Mouse (Mus musculus) liver, embryonic 11.5 days (tissue): ENCODE results near the gene Tpi1. TPM values are rescaled to one million over a fixed set of nuclear protein-coding genes. Genes with fewer than 3 reads are reported as not detected.

Source experiments
- ATAC-seq: fragments of 200-750 bp; cut with Nextera tagmentation; replicated peaks from 2 replicates; pipeline ENCODE4 v1.8.0; 2017; ENCODE audit warnings: moderate number of reproducible peaks, mild to moderate bottlenecking, moderate TSS enrichment, moderate library complexity; ENCODE audit not compliant: low FRiP score
- DNase-seq: peaks from one replicate; pipeline ENCODE4 v3.0.0-alpha.2; 2017; ENCODE audit warnings: low spot score
- H3K27ac ChIP-seq: fragments of 300-500 bp; sonication (generic); 2 replicates; pipeline ENCODE4 v1.5.1; 2014; ENCODE audit warnings: mild to moderate bottlenecking, low read depth, low read length, control low read depth
- H3K27me3 ChIP-seq: fragments of 300-500 bp; sonication (generic); replicated peaks from 2 replicates; pipeline ENCODE4 v1.6.1; 2014; ENCODE audit warnings: low read length, mixed read lengths; ENCODE audit not compliant: control insufficient read depth, insufficient read depth
- H3K36me3 ChIP-seq: fragments of 300-500 bp; sonication (generic); 2 replicates; pipeline ENCODE4 v1.6.1; 2014; ENCODE audit warnings: mild to moderate bottlenecking, low read length, moderate library complexity, mixed read lengths; ENCODE audit not compliant: control insufficient read depth, insufficient read depth
- H3K4me1 ChIP-seq: fragments of 300-500 bp; sonication (generic); replicated peaks from 2 replicates; pipeline ENCODE4 v1.6.1; 2014; ENCODE audit warnings: low read length, mixed read lengths; ENCODE audit not compliant: control insufficient read depth, insufficient read depth
- H3K4me2 ChIP-seq: fragments of 300-500 bp; sonication (generic); 2 replicates; pipeline ENCODE4 v1.6.1; 2014; ENCODE audit warnings: mild to moderate bottlenecking, control low read depth, moderate library complexity
- H3K4me3 ChIP-seq: fragments of 300-500 bp; sonication (generic); 2 replicates; pipeline ENCODE4 v1.5.1; 2014; ENCODE audit warnings: low read depth, low read length, control low read depth
- H3K9ac ChIP-seq: fragments of 300-500 bp; sonication (generic); 2 replicates; pipeline ENCODE4 v1.6.1; 2014; ENCODE audit warnings: low read depth, low read length, control low read depth
- H3K9me3 ChIP-seq: fragments of 300-500 bp; sonication (generic); 2 replicates; pipeline ENCODE4 v1.6.1; 2016; ENCODE audit warnings: low read length, inconsistent platforms, mixed read lengths; ENCODE audit not compliant: control insufficient read depth
- WGBS: fragments of 180-500 bp; shearing (Covaris S2); extraction: QIAGEN DNeasy Blood & Tissue Kit; methylation state at CpG from one replicate; pipeline ENCODE4 v1.1.7; 2014; 5-methylcytosine and 5-hydroxymethylcytosine counted together
- polyA plus RNA-seq: library from polyadenylated mRNA; unstranded; fragments of >200 nt; fragmentation: Nextera tagmentation; extraction: Ambion mirVana; gene quantifications from 2 replicates; pipeline ENCODE4 v1.2.1, GENCODE M21; 2014

Gene Tpi1
- polyA plus RNA-seq, 1 experiment from 2014 or later: 1,267 TPM

DNA sequence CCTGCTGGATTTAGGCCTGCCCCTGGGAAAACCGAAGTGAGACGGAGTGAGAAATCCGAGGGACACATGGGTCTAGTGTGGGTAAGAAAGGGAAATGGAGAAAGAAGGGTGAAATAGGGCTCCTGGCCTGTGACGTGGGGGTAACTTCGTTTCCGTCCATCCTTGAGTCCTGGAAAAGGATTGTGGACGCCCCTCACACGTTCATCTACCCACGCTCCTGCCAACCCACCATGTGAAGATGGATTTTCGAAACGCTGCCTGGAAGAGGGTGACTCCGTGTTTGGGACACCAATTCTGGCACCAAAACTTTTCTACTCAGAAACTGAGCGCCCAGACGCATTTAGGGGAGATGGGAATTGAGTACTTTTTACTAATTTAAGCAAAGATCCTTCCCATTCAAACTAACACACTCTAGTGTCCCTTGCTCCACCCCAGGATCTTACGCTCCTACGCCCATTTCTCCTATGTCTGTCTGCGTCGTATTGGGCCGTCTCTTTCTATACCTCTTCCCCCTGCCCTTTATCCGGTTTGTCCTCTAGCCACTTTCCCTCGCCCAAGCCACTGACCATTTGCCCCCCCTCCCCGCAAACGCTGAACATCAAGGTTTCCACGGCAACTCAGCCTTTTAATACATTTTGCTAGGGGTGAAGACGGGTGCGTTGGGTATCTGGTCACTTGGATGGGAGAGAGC, 43.9 kb upstream of the Tpi1 start:
- H3K4me3 ChIP-seq: peak overlapping the region; percentile 57
- H3K9me3 ChIP-seq: no peaks in the 10 kb centered on the region
- DNase-seq (no peak), ATAC-seq (no peak)
- no peak overlapping the region for H3K9ac ChIP-seq
- H3K27me3 ChIP-seq: peaks cover 79% of the 10 kb centered on the region
- H3K36me3 ChIP-seq: no peaks in the 10 kb centered on the region
- H3K27ac ChIP-seq: no peak overlapping the region
- peak overlapping the region; percentile 80 for H3K4me2 ChIP-seq
- 30% methylated on average over 26 of the region's 26 CpGs for WGBS
- no peaks in the 10 kb centered on the region; the same call in 1 of the 2 replicates for H3K4me1 ChIP-seq

DNA sequence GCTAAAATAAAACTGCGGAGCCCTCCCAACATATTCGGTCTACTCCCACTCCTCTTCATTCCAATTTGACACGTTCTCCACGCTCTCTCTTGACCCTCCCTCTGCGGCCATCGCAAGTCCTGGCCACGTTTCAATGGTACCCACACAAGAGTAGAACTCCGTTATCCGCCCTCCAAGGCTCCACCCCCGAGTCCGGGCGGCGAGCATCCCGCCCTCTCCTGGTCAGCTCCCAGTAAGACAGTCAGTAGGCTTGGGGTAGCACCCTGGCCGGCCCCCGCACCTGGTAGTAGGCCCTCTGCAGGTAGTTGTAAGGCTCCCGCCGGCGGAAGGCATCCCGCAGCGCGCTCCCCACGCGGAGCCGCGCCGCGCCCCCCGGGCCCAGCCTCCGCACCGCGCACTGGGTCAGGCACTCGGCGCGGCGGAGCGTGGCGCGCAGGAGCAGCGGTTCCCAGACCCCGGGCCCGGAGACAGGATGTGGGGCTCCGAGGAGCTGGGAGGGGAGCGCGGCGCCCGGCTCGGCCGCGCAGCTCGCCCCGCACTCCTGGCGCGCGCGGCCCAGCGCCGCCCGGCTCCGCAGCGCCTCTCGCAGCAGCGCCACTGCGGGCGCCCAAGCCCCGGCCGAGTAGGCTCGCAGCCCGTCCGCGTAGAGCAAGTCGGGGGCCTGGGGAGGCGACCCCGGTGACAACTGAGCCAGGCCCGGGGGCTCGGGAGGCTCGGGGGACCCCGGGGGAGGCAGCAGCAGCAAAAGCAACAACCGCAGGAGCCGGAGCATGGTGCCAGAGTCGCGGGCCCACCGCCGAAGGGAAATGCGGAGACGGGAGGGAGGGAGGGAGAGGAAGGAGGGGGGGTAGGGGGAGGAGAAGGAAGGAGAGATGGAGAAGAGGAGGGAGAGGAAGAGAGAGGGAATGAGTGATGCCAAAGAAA, 43.1 kb upstream of the Tpi1 start, which contains the start of gene P3h3:
P3h3 (minus strand) TSS at position 837 of the 924 bp plus-strand sequence.
- Histone ChIP-seq H3K27me3 (peaks cover 71% of the 10 kb centered on the region), H3K4me2 (peak within 1 kb of the TSS; percentile 80), H3K9me3 (no peaks in the 10 kb centered on the region), H3K27ac (peak within 1 kb of the TSS; percentile 78), H3K36me3 (no peaks in the 10 kb centered on the region), H3K9ac (peak within 1 kb of the TSS; percentile 63), H3K4me1 (no peaks in the 10 kb centered on the region; the same call in 1 of the 2 replicates), H3K4me3 (peak within 1 kb of the TSS; percentile 57)
- ATAC-seq: peak; percentile 69
- peak; percentile 82 for DNase-seq
- under 1% methylated on average over 78 of the region's 86 CpGs for WGBS

DNA sequence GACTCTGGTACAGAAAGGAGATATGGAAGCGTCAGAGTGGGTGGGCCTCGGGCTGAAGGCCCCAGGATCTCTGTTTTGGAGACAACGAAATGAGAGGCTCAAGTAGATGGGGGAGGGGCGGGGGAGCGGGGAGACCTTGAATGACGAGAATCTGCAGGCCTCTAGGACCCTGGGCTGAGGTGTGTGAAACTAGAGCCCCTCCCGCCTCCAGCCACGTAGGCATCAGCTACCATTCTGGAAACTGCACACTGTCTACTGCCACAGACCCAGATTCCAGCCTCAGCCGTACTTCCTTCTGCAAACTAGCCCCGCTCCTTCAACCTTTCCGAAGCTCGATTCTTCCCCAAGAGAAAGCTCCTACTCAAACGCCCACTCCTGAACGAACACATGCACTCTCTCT, 42.2 kb upstream of the Tpi1 start:
- 17% methylated on average over 14 of the region's 14 CpGs for WGBS
- no peak overlapping the region; the same call in 1 of the 2 replicates for H3K9ac ChIP-seq
- peak overlapping the region; percentile 57 for H3K4me3 ChIP-seq
- DNase-seq (no peak), ATAC-seq (no peak)
- no peaks in the 10 kb centered on the region for H3K36me3 ChIP-seq
- peak overlapping the region; percentile 78; the same call in 1 of the 2 replicates for H3K27ac ChIP-seq
- H3K4me2 ChIP-seq: peak overlapping the region; percentile 80
- H3K9me3 ChIP-seq: no peaks in the 10 kb centered on the region
- no peaks in the 10 kb centered on the region; the same call in 1 of the 2 replicates for H3K4me1 ChIP-seq
- H3K27me3 ChIP-seq: peaks cover 63% of the 10 kb centered on the region

DNA sequence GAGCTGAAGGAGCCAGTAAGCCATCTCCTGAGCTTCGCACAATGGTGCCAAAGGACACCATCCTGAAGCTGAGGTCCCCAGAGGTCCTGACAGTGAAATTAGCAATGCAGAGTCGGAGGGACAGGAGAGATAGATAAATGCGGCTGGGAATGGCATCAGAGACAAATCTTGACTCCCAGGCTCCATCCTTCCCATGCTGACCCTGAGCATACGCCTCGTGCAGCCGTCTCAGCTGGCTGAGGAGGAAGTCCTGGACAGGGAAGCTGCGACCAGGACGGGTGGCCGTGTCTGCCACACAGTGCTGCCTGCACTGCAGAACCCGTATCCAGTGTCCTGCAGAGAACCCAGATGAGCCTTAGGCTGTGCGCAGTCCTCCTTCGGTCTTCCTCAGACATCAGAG, 40.6 kb upstream of the Tpi1 start:
- 55% methylated on average over 12 of the region's 12 CpGs for WGBS
- no peak for DNase-seq
- no peak overlapping the region for H3K4me2 ChIP-seq
- H3K9ac ChIP-seq: no peak overlapping the region
- H3K27me3 ChIP-seq: peaks cover 47% of the 10 kb centered on the region
- H3K9me3 ChIP-seq: no peaks in the 10 kb centered on the region
- no peak overlapping the region for H3K27ac ChIP-seq
- no peak overlapping the region for H3K4me3 ChIP-seq
- ATAC-seq: no peak
- H3K36me3 ChIP-seq: no peaks in the 10 kb centered on the region
- no peaks in the 10 kb centered on the region; the same call in 1 of the 2 replicates for H3K4me1 ChIP-seq

DNA sequence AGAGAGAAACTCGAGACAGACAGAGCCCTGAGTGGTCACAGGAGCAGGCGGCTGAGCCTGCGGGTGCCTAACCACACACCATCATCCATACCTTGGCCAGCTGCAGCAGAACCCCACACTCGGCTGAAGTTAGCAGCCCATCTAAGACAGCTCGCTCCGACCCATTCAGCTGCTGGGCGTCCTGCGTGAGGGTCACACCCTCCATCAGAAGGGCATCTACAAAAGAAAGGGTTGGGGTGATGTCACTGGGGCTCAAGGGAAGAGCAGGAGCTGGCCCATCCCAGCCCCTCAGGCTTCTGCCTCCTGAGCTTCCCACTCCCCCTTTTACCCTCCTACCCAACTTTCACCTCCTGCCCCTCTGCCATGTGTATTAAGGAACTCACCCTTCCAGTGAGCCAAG, 36.4 kb upstream of the Tpi1 start:
- peaks cover 3% of the 10 kb centered on the region for H3K4me1 ChIP-seq
- no peak overlapping the region for H3K27ac ChIP-seq
- DNase-seq (no peak), ATAC-seq (no peak)
- no peaks in the 10 kb centered on the region for H3K9me3 ChIP-seq
- no peak overlapping the region for H3K4me3 ChIP-seq
- no peak overlapping the region for H3K9ac ChIP-seq
- no peaks in the 10 kb centered on the region for H3K36me3 ChIP-seq
- peaks cover 6% of the 10 kb centered on the region for H3K27me3 ChIP-seq
- H3K4me2 ChIP-seq: no peak overlapping the region
- WGBS: 46% methylated on average over 8 of the region's 8 CpGs

DNA sequence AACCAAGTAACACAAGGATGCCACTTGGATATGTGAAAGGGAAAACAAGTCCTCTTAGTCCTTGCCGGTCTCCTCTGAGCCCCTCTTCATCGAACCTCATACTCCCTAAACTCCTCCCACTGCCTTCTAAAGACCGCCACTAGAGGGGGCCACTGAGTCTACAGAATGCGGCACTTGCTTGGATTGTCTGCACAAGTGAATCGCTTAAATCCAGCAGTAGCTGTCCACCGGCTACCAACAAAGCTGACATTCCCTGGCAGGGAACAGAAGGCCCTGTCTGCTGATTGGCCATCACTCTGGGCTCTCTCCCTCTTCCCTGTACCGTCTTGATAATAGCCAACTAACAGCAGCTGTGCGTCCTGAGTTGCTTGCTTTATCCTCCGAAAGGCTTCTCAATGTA, 33.2 kb upstream of the Tpi1 start:
- Histone ChIP-seq H3K4me1 (peaks cover 3% of the 10 kb centered on the region), H3K4me3 (no peak overlapping the region), H3K27ac (no peak overlapping the region), H3K9ac (no peak overlapping the region), H3K9me3 (no peaks in the 10 kb centered on the region), H3K27me3 (no peaks in the 10 kb centered on the region), H3K4me2 (no peak overlapping the region), H3K36me3 (no peaks in the 10 kb centered on the region; the same call in 1 of the 2 replicates)
- 13% methylated on average over 9 of the region's 9 CpGs for WGBS
- ATAC-seq (peak; percentile 63; the same call in 1 of the 2 replicates), DNase-seq (peak; percentile 92)

DNA sequence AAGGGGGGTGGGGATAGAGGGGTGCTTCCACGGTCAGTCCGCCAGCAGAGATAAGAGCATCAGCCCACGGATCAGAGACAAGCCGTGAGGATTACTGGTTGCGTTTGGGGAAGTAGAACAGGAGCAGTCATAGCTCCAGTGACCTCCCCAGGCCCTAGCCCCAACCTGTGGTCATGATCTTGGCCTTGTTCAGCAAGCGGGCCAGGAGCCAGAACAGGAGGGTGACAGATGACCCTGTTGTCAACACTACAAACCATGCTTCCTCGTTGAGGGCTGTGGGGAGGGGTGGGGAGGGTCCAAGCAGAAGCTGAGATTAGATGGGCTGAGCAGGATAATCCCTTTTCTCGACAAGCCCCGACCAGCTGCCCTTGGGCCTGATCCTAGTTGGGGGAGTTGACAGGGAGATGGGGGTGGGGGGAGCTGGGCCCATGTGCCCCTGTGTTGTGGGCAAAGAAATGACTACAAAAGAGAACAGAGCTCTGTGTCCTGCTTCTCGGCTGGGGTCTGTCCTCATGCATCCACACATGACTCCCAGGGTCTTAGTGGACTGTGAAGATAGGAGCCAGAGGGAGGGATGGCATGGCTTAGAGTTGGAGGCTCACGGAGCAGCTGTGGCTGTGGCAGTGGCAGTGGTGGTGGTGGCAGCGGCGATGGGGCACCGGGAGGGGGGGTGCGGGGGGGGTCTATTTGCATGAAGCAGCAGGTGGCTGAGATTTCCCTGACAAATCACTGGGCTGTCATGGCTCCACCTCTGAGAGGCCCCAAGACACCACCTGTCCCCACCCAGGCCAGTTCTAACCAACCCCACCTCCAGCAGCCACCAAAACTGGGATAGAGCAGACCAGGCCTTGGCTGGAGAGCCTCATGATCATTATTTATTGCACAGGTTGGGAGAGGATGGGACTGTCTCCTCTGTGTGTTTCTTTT, 26.4 kb upstream of the Tpi1 start, which contains the start of gene Gnb3:
Gnb3 (minus strand) TSS at position 35 of the 927 bp plus-strand sequence.
- DNase-seq: no peak
- Histone ChIP-seq H3K9ac (peak within 1 kb of the TSS; percentile 25), H3K27ac (no peak within 1 kb of the TSS), H3K27me3 (no peaks in the 10 kb centered on the region; the same call in 1 of the 2 replicates), H3K36me3 (no peaks in the 10 kb centered on the region; the same call in 1 of the 2 replicates), H3K4me1 (peaks cover 10% of the 10 kb centered on the region), H3K4me2 (peak within 1 kb of the TSS; percentile 14), H3K4me3 (no peak within 1 kb of the TSS), H3K9me3 (no peaks in the 10 kb centered on the region)
- WGBS: 28% methylated on average over 15 of the region's 15 CpGs
- ATAC-seq: no peak

DNA sequence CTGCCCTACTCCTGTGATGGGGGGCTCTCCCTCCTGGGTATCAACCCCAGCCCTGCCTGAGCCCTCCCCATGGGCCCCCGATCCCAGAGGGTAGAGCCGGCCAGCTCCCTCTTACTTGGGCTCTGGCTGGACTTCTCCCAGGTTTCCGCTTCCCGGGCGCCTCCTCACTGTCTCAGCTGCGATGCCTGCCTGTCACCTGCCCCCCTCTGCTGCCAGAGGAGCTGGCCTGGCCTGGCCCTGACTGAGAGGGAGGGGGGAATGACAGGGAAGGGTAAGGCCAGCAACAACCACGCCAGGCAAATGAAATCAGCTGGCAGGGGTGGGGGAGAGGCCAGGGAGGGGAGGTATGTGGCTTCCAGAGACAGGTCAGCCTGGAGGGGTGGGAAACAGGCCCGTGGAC, 25.7 kb upstream of the Tpi1 start:
- Histone ChIP-seq H3K4me2 (peak overlapping the region; percentile 14), H3K4me3 (no peak overlapping the region), H3K9ac (peak overlapping the region; percentile 25), H3K4me1 (peaks cover 10% of the 10 kb centered on the region), H3K27me3 (no peaks in the 10 kb centered on the region; the same call in 1 of the 2 replicates), H3K27ac (no peak overlapping the region), H3K36me3 (no peaks in the 10 kb centered on the region; the same call in none of the 2 replicates), H3K9me3 (no peaks in the 10 kb centered on the region)
- DNase-seq: no peak
- ATAC-seq: no peak
- 11% methylated on average over 8 of the region's 8 CpGs for WGBS
